Mouse (Mus musculus) heart, adult 2 months (tissue): ENCODE data around the gene Dgkh.

Experiments
- CTCF ChIP-seq: fragments of 200-600 bp; IDR thresholded peaks from 2 replicates; pipeline ENCODE4 v1.8.1; 2022; ENCODE audit warnings: antibody characterized with exemption, mild to moderate bottlenecking, moderate library complexity
- EP300 ChIP-seq: fragments of 200-500 bp; IDR thresholded peaks from 2 replicates; pipeline ENCODE4 v1.6.1; 2011; ENCODE audit warnings: low read depth, low read length, control low read depth; ENCODE audit not compliant: insufficient read depth

DNA sequence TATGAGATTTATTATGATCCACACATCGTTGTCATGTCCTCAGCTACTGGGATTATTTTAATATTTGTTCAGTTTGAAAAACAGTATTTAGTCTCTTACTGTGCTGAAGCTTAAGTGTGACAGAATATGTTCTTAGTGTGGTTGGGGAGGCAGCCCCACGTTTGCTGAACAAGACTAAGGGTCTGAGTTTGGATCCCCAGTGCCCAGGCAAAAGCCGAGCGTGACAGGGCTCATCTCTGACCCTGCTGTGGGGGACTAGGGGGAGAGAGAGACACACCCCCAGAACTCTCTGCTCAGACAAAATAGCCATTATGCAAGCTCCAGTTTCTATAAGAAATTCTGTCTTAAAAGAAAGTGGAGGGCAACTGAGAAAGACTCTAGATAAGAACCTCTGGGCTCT lies 42.2 kb downstream of the Dgkh start:
- TF ChIP-seq EP300 (no peak), CTCF (no peak)
